Mouse (Mus musculus) kidney, postnatal 4 days (tissue): ENCODE measurements at regions not wholly inside any gene's neighbourhood (a gene's known extent, or its start where the extent isn't known, plus 50 kb on each side); places are given as distances from the start of the nearest gene placed in this dataset.

Source experiments
- DNase-seq, 2 experiments: peaks; one replicate each; pipeline ENCODE4 v3.0.0; 2021; ENCODE audit warnings: mixed read lengths in 2 of 2

GRCm38 (mm10) chr6:106876690-106877089, 76.8 kb upstream of the Crbn start:
- DNase-seq: no peak

- no peak for DNase-seq
Measured at GRCm38 (mm10) chr6:106891879-106892638, 92.2 kb upstream of the Crbn start.

- DNase-seq: no peak
Measured at GRCm38 (mm10) chr6:106892639-106892934, 92.7 kb upstream of the Crbn start.

- DNase-seq: no peak
Measured at GRCm38 (mm10) chr6:106903953-106904683, 104.2 kb upstream of the Crbn start.

GRCm38 (mm10) chr6:106915121-106915520, 115.2 kb upstream of the Crbn start:
- DNase-seq: no peak

GRCm38 (mm10) chr6:106916683-106917289, 116.9 kb upstream of the Crbn start:
- DNase-seq: no peak

- DNase-seq: no peak
Measured at GRCm38 (mm10) chr6:106920951-106921350, 121.1 kb upstream of the Crbn start.

- DNase-seq: no peak
Measured at GRCm38 (mm10) chr6:106925486-106925885, 125.6 kb upstream of the Crbn start.

GRCm38 (mm10) chr6:106933584-106933983, 133.7 kb upstream of the Crbn start:
- no peak for DNase-seq

DNA sequence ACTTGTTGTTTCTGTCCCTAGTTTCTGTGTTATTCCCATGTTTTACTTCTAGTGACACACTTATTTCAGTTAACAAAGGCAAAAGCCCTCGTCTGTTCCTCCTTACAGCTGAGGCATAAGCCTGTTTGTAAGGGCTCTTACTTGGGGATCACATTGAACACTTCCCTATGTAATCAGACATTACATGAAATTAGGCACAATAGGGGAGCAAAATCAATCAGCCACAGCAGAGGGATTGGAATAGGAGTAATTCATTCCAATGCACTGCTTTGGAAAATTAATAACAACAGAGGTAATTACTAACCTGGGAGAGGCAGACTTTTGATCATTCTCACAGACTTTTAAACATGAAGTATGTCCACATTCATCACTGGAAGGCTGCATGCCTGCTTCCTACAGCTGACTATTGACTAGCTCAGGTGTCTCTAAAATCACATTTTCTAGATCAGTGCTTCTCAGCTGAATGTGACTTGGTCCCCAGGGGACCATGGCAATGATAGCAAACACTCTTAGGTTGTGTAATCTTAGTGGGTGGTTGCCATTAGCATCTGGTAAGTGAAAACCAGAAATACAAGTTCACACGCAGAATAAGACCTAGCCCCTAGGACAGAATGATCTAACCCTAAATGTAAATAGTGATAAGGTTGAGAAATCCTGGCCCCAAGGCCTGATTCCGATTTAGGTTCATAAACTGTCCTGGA, 146.5 kb upstream of the Crbn start:
- DNase-seq: no peak

DNA sequence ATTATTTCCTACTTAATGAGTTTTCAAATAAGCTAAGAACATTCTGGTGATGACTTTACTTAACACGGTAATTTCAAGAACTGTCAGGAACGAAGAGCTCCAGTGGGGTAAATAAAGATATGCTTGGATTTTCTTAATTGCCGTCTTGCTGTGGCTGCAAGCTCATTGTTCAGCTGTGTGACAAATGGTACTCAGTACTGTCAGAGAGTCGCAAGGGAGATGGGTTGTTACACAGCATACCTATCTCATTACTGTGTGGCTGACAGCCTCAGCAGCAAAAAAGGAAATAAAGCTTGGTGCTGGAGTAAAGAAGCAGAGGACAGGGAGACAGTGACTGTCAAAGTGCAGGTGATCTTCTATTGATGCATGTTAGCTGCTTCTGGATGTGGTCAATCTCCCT, 151.0 kb upstream of the Crbn start:
- DNase-seq: no peak

DNA sequence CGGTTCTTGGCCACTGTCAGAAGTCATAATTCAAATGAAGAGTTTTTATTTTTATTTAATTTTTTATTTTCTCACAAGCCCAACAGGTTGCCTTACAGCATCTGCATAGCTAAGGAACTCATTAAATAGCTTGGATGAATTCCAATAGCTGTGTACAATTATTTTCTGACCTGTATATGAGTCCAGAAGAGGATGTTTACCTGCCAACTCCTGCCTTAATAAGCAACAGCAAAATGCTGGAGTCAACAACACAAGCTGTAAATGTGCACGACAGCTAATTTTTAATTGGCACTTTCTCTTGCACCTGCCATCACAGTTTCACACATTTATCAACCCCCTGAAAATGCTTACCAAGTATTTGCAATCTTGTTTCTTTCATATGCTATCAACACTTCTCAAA, 161.4 kb upstream of the Crbn start:
- no peak for DNase-seq

DNA sequence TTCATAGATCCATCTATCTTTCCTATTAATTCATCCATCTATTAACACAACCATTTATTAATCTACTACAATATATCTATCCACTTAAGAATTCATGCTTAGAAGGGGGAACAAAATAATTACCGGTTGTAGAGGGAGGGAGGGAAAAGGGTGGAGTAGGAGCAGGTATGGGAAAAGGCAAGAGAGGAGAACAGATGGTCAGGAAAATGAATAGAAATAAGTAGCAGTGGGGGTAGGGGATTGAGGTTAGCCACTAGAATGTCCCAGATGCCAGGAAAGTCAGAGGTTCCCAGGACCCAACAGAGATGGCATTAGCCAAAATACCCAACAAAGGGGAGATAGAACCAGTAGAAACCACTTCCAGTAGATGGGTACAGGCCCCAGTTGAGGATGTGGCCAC, 164.5 kb upstream of the Crbn start:
- no peak for DNase-seq

- DNase-seq: no peak
Measured at GRCm38 (mm10) chr6:106975439-106975838, 175.6 kb upstream of the Crbn start.

- no peak for DNase-seq
Measured at GRCm38 (mm10) chr6:106978721-106979120, 178.8 kb upstream of the Crbn start.

GRCm38 (mm10) chr6:106979755-106980154, 179.9 kb upstream of the Crbn start:
- DNase-seq: no peak

- no peak for DNase-seq
Measured at GRCm38 (mm10) chr6:106980188-106980587, 180.3 kb upstream of the Crbn start.

- no peak for DNase-seq
Measured at GRCm38 (mm10) chr6:106981232-106981631, 181.4 kb upstream of the Crbn start.

DNA sequence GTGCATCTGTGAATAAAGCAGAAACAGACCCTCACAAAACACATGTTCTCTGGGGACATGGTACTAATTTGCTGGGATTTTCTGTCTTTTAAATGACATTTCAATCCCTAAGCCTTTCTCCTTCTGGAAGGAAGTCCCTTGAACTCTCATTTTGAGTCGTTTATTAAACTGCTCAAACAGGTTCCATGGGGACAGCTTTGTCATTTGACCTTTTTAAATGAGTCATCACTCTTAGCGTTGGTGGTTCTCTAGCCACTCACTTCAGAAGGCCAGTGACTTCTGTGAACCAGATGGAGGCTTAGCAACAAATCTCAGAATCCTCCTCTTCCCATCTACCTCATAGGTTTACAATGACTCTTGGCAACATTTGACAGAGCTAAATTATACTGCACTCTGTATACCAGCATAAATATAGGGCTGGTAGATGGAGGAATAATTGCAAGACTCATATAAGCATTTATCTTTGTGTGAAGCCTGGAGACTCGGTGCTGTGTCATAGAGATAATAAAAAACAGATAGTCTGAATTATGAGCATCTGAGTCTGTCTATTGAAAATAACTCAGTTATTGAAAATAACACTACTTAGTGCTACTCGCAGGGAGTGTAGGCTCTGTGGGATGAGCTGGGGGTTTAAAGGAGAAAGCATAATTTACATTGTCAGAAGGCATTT, 185.4 kb upstream of the Crbn start:
- DNase-seq: no peak

DNA sequence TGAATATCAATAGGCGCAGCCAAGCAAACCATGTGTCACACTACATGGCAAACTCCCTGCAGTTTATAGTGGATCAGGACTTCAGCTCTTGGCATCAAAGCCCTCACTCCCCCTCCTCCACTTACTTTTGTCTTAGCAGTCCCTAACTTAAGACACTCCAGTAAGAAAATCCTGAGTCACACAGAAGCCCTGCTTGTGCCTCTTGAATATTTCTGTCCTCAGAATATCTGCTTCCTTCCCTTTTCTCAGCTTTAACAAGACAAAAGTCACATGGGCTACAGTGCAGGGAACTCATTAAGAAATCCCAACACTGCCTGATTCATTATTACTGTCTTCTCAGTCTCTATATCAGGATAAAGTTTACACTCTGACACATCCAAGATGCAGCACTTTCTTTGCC, 191.7 kb upstream of the Crbn start:
- no peak for DNase-seq

DNA sequence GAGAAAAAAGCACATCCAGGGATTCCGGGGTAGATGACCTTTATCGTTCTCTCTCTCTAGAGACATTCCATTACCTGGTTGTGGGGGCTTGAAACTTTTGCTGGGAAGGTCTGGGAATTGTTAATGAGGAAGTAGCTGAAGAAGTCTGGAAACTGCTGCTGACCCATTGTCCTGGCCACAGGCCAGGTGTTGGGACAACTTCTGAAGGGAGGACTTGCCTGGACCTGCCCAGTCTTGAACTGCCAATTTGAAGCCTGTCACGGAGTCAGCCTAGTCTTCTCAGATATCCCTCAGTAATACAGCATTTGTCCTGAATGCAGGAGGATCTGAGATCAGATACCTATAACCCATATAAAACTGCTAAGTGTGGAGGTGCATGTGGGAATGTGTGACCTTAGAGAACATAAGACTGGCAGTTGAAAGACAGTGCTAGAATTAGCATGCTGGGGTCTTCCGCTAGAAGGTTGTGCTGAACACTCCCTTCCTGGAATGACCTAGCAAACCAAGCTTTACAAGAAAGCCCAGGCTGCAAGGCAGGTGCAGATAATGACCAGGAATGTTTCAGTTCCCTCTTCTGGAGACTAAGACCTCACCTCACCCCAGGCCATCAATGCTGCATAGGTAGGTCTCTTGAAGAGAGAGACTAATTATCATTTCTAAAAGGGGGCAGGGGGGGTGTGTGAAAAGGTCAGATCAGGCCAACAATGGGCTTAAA, 204.7 kb upstream of the Crbn start:
- DNase-seq: no peak

- DNase-seq: no peak
Measured at GRCm38 (mm10) chr6:107010785-107011184, 210.9 kb upstream of the Crbn start.
